Mouse (Mus musculus): ENCODE results near the gene Akt1s1.

- TF ChIP-seq CTCF (IDR thresholded peaks at IDR 0.05) (peak; percentile 59), EP300 (IDR thresholded peaks at IDR 0.05) (no peak)
Measured at GRCm38 (mm10) chr7:44866276-44867009, 17.7 kb downstream of the Akt1s1 start.

Measured in lung, postnatal 0 days (tissue).